In the genomic region with DNA sequence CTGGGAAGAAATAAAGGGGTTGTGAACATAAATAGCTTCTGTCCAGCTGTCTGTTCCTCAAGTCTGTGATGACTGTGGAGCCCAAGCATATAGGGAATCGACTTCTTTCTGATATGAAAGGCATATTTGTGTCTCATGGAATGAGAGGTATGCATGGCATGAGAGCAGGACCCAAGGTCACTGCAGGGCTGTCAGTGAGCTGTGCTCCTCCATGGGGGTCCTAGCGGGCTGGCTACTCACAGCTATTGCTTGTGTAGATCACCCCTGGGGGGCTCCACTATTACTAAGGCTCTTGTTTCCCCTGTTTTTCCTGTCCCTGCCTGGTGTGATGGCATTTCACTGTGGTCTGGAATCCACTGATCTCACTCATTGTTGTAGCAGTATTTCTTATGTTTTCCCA, we compare ENCODE assay signal across 23 mouse cellular contexts. TPM values are rescaled to one million over a fixed set of nuclear protein-coding genes. Genes with fewer than 3 reads are reported as not detected.
DNase-seq lines count a peak whose midpoint lies in the region; ATAC-seq and TF ChIP-seq lines count a peak whose summit lies in the region.
"Had no signal": no experiment of that assay in that cellular context is flagged by ENCODE, and none has a peak within 500 bp of the region (broad histone marks: within the 10 kb centered on the region; RNA-seq: fewer than 3 reads in every experiment).

No protein-coding gene starts in this region.

- no peaks in the 10 kb centered on the region for H3K4me1 ChIP-seq in forebrain, embryonic 11.5 days (replicated peaks; ENCODE audit: control insufficient read depth, insufficient read depth, low read length)
- no peaks in the 10 kb centered on the region for H3K4me1 ChIP-seq in forebrain, embryonic 14.5 days (ENCODE audit: control insufficient read depth, insufficient read depth, low read length)
- H3K4me1 ChIP-seq in heart, postnatal 0 days (ENCODE audit: control insufficient read depth, insufficient read depth) = no peaks in the 10 kb centered on the region
- H3K4me1 ChIP-seq: embryonic facial prominence, embryonic 12.5 days; forebrain, embryonic 12.5 days; hindbrain, embryonic 13.5 days had no signal

- 61% methylated on average over 2 of the region's 2 CpGs for WGBS in forebrain, embryonic 11.5 days
- 84% methylated on average over 2 of the region's 2 CpGs for whole genome bisulfite sequencing in forebrain, embryonic 14.5 days
- WGBS in heart, postnatal 0 days = 19% methylated on average over 2 of the region's 2 CpGs

- no peak overlapping the region for H3K4me2 ChIP-seq in forebrain, embryonic 11.5 days (ENCODE audit: low read depth, low read length, severe bottlenecking)
- H3K4me2 ChIP-seq in forebrain, embryonic 14.5 days (ENCODE audit: low read length) = no peak overlapping the region
- H3K4me2 ChIP-seq in heart, postnatal 0 days (ENCODE audit: low read depth, low read length) = no peak overlapping the region
- H3K4me2 ChIP-seq: embryonic facial prominence, embryonic 12.5 days; forebrain, embryonic 12.5 days; heart, embryonic 11.5 days; hindbrain, embryonic 13.5 days had no signal

- TF ChIP-seq CTCF in heart, postnatal 0 days (IDR thresholded peaks at IDR 0.05; ENCODE audit: low read depth) = no peak

- peak; percentile 52 for DNase-seq in forebrain, embryonic 11.5 days (ENCODE audit: low spot score)
- no peak for DNase-seq in forebrain, embryonic 14.5 days (ENCODE audit: low spot score)
- DNase-seq in heart, postnatal 0 days (ENCODE audit: low spot score) = no peak
- no peak for DNase-seq in heart, postnatal 25 days (ENCODE audit: low spot score)
- DNase-seq in Muller cell, postnatal 12 days (ENCODE audit: inconsistent ontology term) = peak; percentile 53
- DNase-seq in mesoderm, embryonic 11.5 days (ENCODE audit: low read depth, low spot score) = peak; percentile 63
- no peak for DNase-seq in spleen, postnatal 36 days (ENCODE audit: low spot score in 2 of 2)
- DNase-seq: adrenal gland, postnatal 10 days; cerebellum, adult 11 months; cerebellum, adult 8-10 months; cerebellum, postnatal 14 days; forebrain, postnatal 0 days; gastrocnemius, postnatal 36 days; heart, adult 11 months; heart, postnatal 14 days; kidney, adult 11 months; kidney, adult 9 months had no signal

- intact Hi-C loops in heart, postnatal 25 days (cut with DNase I) = no loop called here

- no peaks in the 10 kb centered on the region for H3K36me3 ChIP-seq in forebrain, embryonic 11.5 days (ENCODE audit: control insufficient read depth, insufficient read depth, low read length)
- no peaks in the 10 kb centered on the region for H3K36me3 ChIP-seq in forebrain, embryonic 14.5 days (ENCODE audit: control insufficient read depth, insufficient read depth, low read length)
- H3K36me3 ChIP-seq in heart, postnatal 0 days (replicated peaks; ENCODE audit: control insufficient read depth, insufficient read depth, low read length) = no peaks in the 10 kb centered on the region
- H3K36me3 ChIP-seq: embryonic facial prominence, embryonic 12.5 days; forebrain, embryonic 12.5 days; hindbrain, embryonic 13.5 days had no signal

- no peak overlapping the region for H3K9ac ChIP-seq in forebrain, embryonic 11.5 days (ENCODE audit: low read length)
- H3K9ac ChIP-seq in forebrain, embryonic 14.5 days (ENCODE audit: low read length) = no peak overlapping the region
- no peak overlapping the region for H3K9ac ChIP-seq in heart, postnatal 0 days (replicated peaks; ENCODE audit: low read depth, low read length)
- H3K9ac ChIP-seq: embryonic facial prominence, embryonic 12.5 days; forebrain, embryonic 12.5 days; forebrain, postnatal 0 days; hindbrain, embryonic 13.5 days had no signal

- TF ChIP-seq EP300 in heart, postnatal 0 days (IDR thresholded peaks at IDR 0.05; ENCODE audit: low read depth) = no peak

- no peaks in the 10 kb centered on the region; the same call in 1 of the 2 replicates for H3K9me3 ChIP-seq in forebrain, embryonic 11.5 days (ENCODE audit: control insufficient read depth, low read length)
- H3K9me3 ChIP-seq in forebrain, embryonic 14.5 days (replicated peaks; ENCODE audit: control insufficient read depth, low read length) = no peaks in the 10 kb centered on the region
- no peaks in the 10 kb centered on the region for H3K9me3 ChIP-seq in heart, postnatal 0 days (replicated peaks; ENCODE audit: control insufficient read depth, low read length)
- H3K9me3 ChIP-seq: embryonic facial prominence, embryonic 12.5 days; forebrain, embryonic 12.5 days had no signal

- H3K27ac ChIP-seq in forebrain, embryonic 11.5 days (ENCODE audit: low read depth, low read length) = no peak overlapping the region
- no peak overlapping the region for H3K27ac ChIP-seq in forebrain, embryonic 14.5 days (ENCODE audit: low read depth, low read length)
- H3K27ac ChIP-seq in heart, postnatal 0 days (ENCODE audit: low read depth) = no peak overlapping the region
- H3K27ac ChIP-seq: embryonic facial prominence, embryonic 12.5 days; forebrain, embryonic 12.5 days; hindbrain, embryonic 13.5 days; hindbrain, postnatal 0 days had no signal

- no peak for ATAC-seq in forebrain, embryonic 11.5 days (replicated peaks; ENCODE audit: low FRiP score)
- ATAC-seq in forebrain, embryonic 14.5 days = no peak
- ATAC-seq in heart, postnatal 0 days (ENCODE audit: insufficient read depth, low read depth) = 0 out of 2 replicates have a peak, but pooled peaks have one; percentile 39
- ATAC-seq: forebrain, postnatal 0 days; hindbrain, postnatal 0 days had no signal

- H3K4me3 ChIP-seq in forebrain, embryonic 11.5 days (ENCODE audit: low read depth, low read length) = no peak overlapping the region
- H3K4me3 ChIP-seq in forebrain, embryonic 14.5 days (ENCODE audit: low read depth, low read length) = no peak overlapping the region
- H3K4me3 ChIP-seq in heart, postnatal 0 days (ENCODE audit: low read depth, low read length) = no peak overlapping the region
- H3K4me3 ChIP-seq: embryonic facial prominence, embryonic 12.5 days; forebrain, embryonic 12.5 days; hindbrain, embryonic 13.5 days had no signal

- no peaks in the 10 kb centered on the region for H3K27me3 ChIP-seq in forebrain, embryonic 11.5 days (ENCODE audit: control insufficient read depth, insufficient read depth, low read length)
- no peaks in the 10 kb centered on the region for H3K27me3 ChIP-seq in forebrain, embryonic 14.5 days (replicated peaks; ENCODE audit: control insufficient read depth, insufficient read depth, low read length)
- no peaks in the 10 kb centered on the region for H3K27me3 ChIP-seq in heart, postnatal 0 days (ENCODE audit: control insufficient read depth, insufficient read depth, low read length)
- H3K27me3 ChIP-seq: CH12.LX; embryonic facial prominence, embryonic 12.5 days; forebrain, embryonic 12.5 days; hindbrain, embryonic 13.5 days had no signal

RNA-seq across cellular contexts. Expression of a gene that starts 22.2 kb away (rescaled TPM):
- polyA plus RNA-seq in forebrain, embryonic 11.5 days (2014; fragmentation: Nextera tagmentation; extraction: Ambion mirVana) = 56.9 and 61.2 TPM in 2 replicates
- polyA plus RNA-seq in forebrain, embryonic 14.5 days (2014; fragmentation: Nextera tagmentation; extraction: Ambion mirVana) = 34.0 and 43.0 TPM in 2 replicates
- total RNA-seq in heart, postnatal 0 days (2014; rRNA removed; ENCODE audit: low replicate concordance) = 66.7 and 77.3 TPM in 2 replicates
- 10.1 and 11.4 TPM in 2 replicates for polyA plus RNA-seq in heart, postnatal 0 days (2015; fragmentation: Nextera tagmentation; extraction: Ambion mirVana)
- 10 to 100 TPM; 70.6 to 77.9 TPM for total RNA-seq in heart, postnatal 25 days (2021)

Comparison
In these comparisons a context has a peak if more than half of its experiments do, and no peak if none do; other contexts are left out.
1. DNase-seq: peak in forebrain, embryonic 11.5 days (single experiment), Muller cell, postnatal 12 days (single experiment) and mesoderm, embryonic 11.5 days (single experiment); none in forebrain, embryonic 14.5 days (single experiment), heart, postnatal 0 days (single experiment), heart, postnatal 25 days (single experiment) and spleen, postnatal 36 days (0 of 2).